Mouse (Mus musculus) adrenal gland, adult 2 months (tissue): ENCODE measurements around the gene E2f7. TPM values are rescaled to one million over a fixed set of nuclear protein-coding genes. Genes with fewer than 3 reads are reported as not detected.
"Not testable (repeated sequence)": the region's sequence is repeated elsewhere in the genome, so short reads cannot be mapped to it uniquely, and the experiment has no call there.

ENCODE experiments used
- DNase-seq: peaks from one replicate; pipeline ENCODE4 v3.0.0; 2021
- long read RNA-seq: library from polyadenylated mRNA; stranded (forward); transcript quantifications from one replicate; pipeline ENCODE4 v2.0.0, GENCODE M21; 2021
- polyA plus RNA-seq: library from polyadenylated mRNA; depleted of rRNA; stranded (reverse); fragments of >200 nt; gene quantifications from 2 replicates; pipeline ENCODE4 v1.2.3, GENCODE M21; 2012; rRNA removed
- total RNA-seq, 2 experiments: library from RNA; stranded (reverse); gene quantifications; 2 replicates each; pipeline ENCODE4 v1.2.3; 2021

The E2f7 gene
- total RNA-seq (1 to 10 TPM; 1.4 TPM), polyA plus RNA-seq (0.08 and 2.0 TPM in 2 replicates)
- long read RNA-seq = 0 reads

- DNase-seq = peak; percentile 95
Observed at GRCm38 (mm10) chr10:110744686-110745639, at the start of gene E2f7. Gene E2f7, plus strand, starts transcription at chr10:110745439.

DNA sequence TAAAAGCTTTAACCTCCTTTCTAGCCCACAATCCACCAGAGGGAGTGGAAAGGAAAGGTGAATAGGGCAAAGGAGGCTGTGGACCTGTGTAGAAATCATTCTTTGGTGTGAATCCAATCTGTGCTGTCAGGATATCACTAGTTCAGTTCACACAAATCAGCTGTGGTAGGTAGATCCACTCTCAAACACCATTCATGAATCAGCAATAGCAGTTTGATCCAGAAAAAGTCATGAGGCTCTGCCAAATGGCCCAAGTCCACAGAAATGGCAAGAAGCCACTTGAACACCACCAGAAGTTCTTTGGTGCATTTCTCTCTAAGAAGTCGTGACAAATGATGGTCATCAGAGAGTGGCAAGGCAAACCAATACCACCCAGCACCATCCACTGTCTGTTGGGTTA is 44.0 kb upstream of the E2f7 start:
- DNase-seq = no peak

DNA sequence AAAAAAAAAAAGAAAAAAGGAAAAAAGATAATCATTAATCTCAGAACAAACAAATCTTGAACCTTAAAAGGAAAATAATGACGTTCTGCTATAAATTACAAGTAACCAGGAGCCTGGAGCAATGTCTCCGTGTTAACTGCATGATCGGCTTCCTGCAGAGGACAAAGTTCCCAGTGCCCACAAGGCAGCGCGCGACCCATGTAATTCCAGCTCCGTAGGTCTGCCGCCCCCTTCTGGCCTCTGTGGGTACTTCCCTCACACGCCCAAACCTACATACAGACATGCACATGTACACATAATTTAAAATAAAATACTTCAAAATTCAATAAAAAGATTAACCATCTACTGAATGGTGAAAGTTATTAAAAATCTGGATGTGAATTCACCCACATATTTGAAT is 39.6 kb upstream of the E2f7 start:
- DNase-seq = no peak

- DNase-seq = no peak
Observed at GRCm38 (mm10) chr10:110707390-110708113, 37.7 kb upstream of the E2f7 start.

DNA sequence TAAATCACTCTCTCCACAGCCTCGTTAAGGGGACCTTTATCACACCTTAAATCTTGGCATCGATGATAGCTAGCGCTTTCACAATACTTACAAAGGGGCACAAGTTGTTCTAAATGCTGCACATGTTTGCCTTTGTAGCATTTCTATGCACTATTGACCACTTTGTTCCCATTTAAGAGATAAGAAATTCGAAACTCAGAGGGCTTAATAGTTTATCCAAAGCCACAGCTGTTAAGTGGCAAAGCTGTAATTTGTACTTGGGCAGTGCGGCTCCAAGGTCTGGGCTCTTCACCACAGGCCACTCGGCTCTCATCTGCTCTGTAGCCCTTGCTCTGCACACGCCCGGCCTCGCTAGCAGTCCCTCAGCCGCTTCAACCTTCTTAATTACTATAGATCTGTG is 28.4 kb upstream of the E2f7 start:
- DNase-seq = no peak

- no peak for DNase-seq
Observed at GRCm38 (mm10) chr10:110726431-110726830, 18.8 kb upstream of the E2f7 start.

DNA sequence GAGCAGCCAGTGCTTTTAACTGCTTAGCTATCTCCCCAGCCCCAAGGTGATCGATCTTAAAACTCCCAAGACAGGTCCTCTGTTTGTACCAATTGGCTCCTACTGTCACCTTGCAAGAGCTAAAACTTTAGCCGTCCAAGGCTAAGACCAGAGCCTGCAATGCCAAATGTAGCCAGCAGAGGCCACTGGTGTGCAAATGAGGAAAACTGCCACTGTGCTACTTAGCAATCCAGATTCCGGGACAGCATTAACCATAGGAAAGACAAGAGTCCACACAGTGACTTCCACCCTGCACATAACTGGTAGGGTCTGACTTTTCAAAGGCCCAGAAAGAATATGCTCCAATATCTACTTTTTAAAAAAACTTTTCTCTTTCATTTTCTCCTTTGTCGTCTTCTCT is 17.4 kb upstream of the E2f7 start:
- DNase-seq = peak; percentile 43

GRCm38 (mm10) chr10:110733343-110733742 is 11.9 kb upstream of the E2f7 start:
- DNase-seq = peak; percentile 56

GRCm38 (mm10) chr10:110743701-110744100 is 1.5 kb upstream of the E2f7 start:
- DNase-seq = no peak

DNA sequence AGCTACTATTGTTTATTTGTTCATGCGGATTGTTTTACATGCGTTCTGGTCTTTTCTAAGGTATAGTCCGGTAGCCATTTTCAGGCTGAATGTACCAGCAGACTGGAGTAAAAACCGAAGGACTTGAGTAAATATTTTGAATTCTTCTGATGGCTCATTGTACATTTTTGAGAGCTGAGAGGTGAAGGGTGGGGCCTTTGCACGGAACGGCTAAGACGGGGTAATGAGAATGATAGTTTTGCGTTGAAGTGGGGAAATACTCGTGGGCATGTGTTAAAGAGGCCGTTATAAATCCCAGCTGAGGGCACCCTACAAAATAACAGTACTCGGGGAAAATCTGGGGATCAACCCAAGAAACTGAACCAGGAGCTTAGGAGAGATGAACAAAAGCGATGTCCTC is 1.1 kb upstream of the E2f7 start:
- no peak for DNase-seq

DNA sequence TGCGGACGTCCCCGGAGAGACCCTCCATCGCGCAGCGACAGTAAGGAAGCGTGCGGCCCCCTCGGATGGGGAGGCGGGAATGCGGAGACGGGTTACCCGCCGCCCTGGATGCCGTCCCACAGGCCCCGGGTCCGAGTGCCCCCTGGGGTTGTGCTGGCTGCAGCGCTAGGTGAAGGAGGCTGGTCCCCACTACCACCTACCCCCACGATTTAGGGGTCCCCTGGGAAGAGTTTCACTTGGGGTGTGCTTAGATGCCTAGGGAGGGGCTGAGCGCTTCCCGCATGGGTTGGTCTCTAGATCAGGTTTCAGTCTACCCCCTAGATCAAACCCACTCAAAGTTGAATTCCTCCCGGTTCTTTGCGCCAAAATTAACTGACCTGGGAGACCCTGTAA is 397 bp downstream of the E2f7 start:
- no peak for DNase-seq

- DNase-seq = no peak
Observed at GRCm38 (mm10) chr10:110749081-110749480, 3.8 kb downstream of the E2f7 start.

DNA sequence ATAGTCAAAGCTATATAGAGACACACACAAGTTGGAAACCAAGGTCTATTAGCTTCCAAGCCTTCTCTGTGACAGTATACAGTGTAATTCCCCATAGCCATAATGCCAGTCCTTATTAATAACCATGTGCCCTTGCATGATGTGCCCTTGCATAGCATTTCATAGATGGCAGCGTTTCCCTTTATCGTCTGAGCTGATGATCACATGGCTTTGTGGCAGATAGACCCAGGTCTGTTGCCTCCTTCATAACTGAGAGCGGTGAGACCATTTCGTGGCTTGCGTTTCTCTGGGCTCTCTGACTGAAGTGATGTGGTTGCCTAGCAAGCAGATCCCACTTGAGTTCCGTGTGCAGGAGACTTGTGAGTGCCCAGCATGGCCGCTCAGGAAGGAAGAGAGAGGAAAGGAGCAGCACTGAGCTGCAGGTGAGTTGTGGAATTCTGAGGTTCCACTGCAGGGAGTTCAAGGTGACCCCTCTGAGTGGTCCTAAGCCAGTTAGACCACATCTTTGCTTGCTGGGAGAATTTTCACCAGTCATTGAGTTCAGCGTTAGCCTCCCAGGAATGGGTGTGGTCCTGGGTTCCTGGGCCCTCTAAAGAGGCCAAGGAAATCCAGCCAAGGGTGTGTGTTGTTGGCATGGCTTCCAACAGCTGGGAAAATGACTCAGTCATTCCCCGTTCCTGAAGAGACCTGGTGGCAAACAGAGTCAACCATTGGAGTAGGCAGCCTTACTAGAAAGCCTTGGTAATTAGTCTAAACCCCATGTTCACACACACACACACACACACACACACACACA is 4.5 kb downstream of the E2f7 start:
- DNase-seq = no peak

DNA sequence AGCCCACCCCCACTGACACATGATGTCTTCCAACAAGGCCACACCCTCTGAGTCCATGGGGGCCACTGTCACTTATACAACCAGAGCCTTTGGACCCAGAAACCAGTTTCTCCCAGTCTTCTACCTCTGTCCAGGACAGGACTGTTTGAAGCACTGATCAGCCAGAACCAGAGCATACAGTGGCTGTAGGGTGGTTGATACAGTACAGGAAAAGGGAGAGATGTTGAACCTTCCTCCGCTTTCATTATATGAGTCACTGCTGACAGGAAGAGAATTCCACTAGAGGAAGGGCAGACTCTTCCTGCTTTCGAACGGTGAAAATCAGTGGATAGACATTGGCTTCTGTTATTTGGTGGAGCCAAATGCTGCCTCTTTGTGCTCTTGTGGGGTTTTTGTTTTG is 7.6 kb downstream of the E2f7 start:
- DNase-seq = no peak

GRCm38 (mm10) chr10:110755556-110755955 is 10.3 kb downstream of the E2f7 start:
- DNase-seq = no peak

GRCm38 (mm10) chr10:110756271-110756793 is 11.1 kb downstream of the E2f7 start:
- DNase-seq = no peak

- not testable (repeated sequence) for DNase-seq
Observed at GRCm38 (mm10) chr10:110760552-110760951, 15.3 kb downstream of the E2f7 start.

GRCm38 (mm10) chr10:110762134-110762884 is 17.1 kb downstream of the E2f7 start:
- no peak for DNase-seq

GRCm38 (mm10) chr10:110763416-110763815 is 18.2 kb downstream of the E2f7 start:
- DNase-seq = no peak

GRCm38 (mm10) chr10:110769538-110769937 is 24.3 kb downstream of the E2f7 start:
- DNase-seq = no peak

- DNase-seq = no peak
Observed at GRCm38 (mm10) chr10:110773201-110773600, 28.0 kb downstream of the E2f7 start.
